Mouse (Mus musculus) hindbrain, embryonic 11.5 days (tissue): ENCODE data around the gene Syn3. TPM values are rescaled to one million over a fixed set of nuclear protein-coding genes. Genes with fewer than 3 reads are reported as not detected.
"Not testable (repeated sequence)": the region's sequence is repeated elsewhere in the genome, so short reads cannot be mapped to it uniquely, and the experiment has no call there.

Experiments
- ATAC-seq: fragments of 200-750 bp; cut with Nextera tagmentation; 2 replicates; pipeline ENCODE4 v1.8.0; 2017; ENCODE audit warnings: mild to moderate bottlenecking, moderate TSS enrichment, moderate library complexity; ENCODE audit not compliant: low FRiP score
- DNase-seq: peaks from one replicate; pipeline ENCODE4 v3.0.0-alpha.2; 2015; ENCODE audit warnings: low spot score
- H3K27ac ChIP-seq: fragments of 300-500 bp; sonication (generic); 2 replicates; pipeline ENCODE4 v1.5.1; 2014; ENCODE audit warnings: mild to moderate bottlenecking, low read depth, low read length
- H3K27me3 ChIP-seq: fragments of 300-500 bp; sonication (generic); 2 replicates; pipeline ENCODE4 v1.6.1; 2014; ENCODE audit warnings: mild to moderate bottlenecking, low read length, moderate library complexity, mixed read lengths; ENCODE audit not compliant: control insufficient read depth, insufficient read depth
- H3K36me3 ChIP-seq: fragments of 300-500 bp; sonication (generic); 2 replicates; pipeline ENCODE4 v1.6.1; 2014; ENCODE audit warnings: mild to moderate bottlenecking, low read length, moderate library complexity, mixed read lengths; ENCODE audit not compliant: control insufficient read depth, insufficient read depth
- H3K4me1 ChIP-seq: fragments of 300-500 bp; sonication (generic); replicated peaks from 2 replicates; pipeline ENCODE4 v1.6.1; 2014; ENCODE audit warnings: low read length, mixed read lengths; ENCODE audit not compliant: control insufficient read depth, insufficient read depth
- H3K4me2 ChIP-seq: fragments of 300-500 bp; sonication (generic); replicated peaks from 2 replicates; pipeline ENCODE4 v1.6.1; 2014; ENCODE audit warnings: mild to moderate bottlenecking, low read depth, low read length
- H3K4me3 ChIP-seq: fragments of 300-500 bp; sonication (generic); 2 replicates; pipeline ENCODE4 v1.5.1; 2014; ENCODE audit warnings: low read depth, low read length
- H3K9ac ChIP-seq: fragments of 300-500 bp; sonication (generic); 2 replicates; pipeline ENCODE4 v1.6.1; 2014; ENCODE audit warnings: low read depth, low read length
- H3K9me3 ChIP-seq: fragments of 300-500 bp; sonication (generic); 2 replicates; pipeline ENCODE4 v1.6.1; 2016; ENCODE audit warnings: low read length; ENCODE audit not compliant: control insufficient read depth
- WGBS: fragments of 180-500 bp; shearing (Covaris S2); extraction: QIAGEN DNeasy Blood & Tissue Kit; methylation state at CpG from one replicate; pipeline ENCODE4 v1.1.7; 2014; 5-methylcytosine and 5-hydroxymethylcytosine counted together
- polyA plus RNA-seq: library from polyadenylated mRNA; unstranded; fragments of >200 nt; fragmentation: Nextera tagmentation; extraction: Ambion mirVana; gene quantifications from 2 replicates; pipeline ENCODE4 v1.2.1, GENCODE M21; 2014

Gene Syn3
- polyA plus RNA-seq = 4.9 and 5.9 TPM in 2 replicates

- Histone ChIP-seq H3K4me1 (peaks cover 4% of the 10 kb centered on the region; the same call in 1 of the 2 replicates), H3K4me2 (peak within 1 kb of the TSS; percentile 86), H3K27me3 (no peaks in the 10 kb centered on the region), H3K9ac (peak within 1 kb of the TSS; percentile 81), H3K27ac (peak within 1 kb of the TSS; percentile 20; the same call in 1 of the 2 replicates), H3K9me3 (no peaks in the 10 kb centered on the region), H3K4me3 (peak within 1 kb of the TSS; percentile 63), H3K36me3 (no peaks in the 10 kb centered on the region)
- ATAC-seq (peak; percentile 100), DNase-seq (peak; percentile 93)
- under 1% methylated on average over 21 of the region's 21 CpGs for WGBS
Measured at GRCm38 (mm10) chr10:86498673-86499391, at the start of gene Syn3. TSS of gene Syn3 (minus strand) at chr10:86498896.

GRCm38 (mm10) chr10:86526357-86526874 is 27.7 kb upstream of the Syn3 start:
- 92% methylated on average over 3 of the region's 5 CpGs for WGBS
- not testable (repeated sequence) for H3K9ac ChIP-seq, ATAC-seq, H3K4me1 ChIP-seq, H3K27ac ChIP-seq, DNase-seq, H3K36me3 ChIP-seq, H3K9me3 ChIP-seq, H3K4me2 ChIP-seq, H3K27me3 ChIP-seq, H3K4me3 ChIP-seq

GRCm38 (mm10) chr10:86513801-86514200 is 15.1 kb upstream of the Syn3 start:
- Histone ChIP-seq H3K27me3 (no peaks in the 10 kb centered on the region), H3K36me3 (no peaks in the 10 kb centered on the region), H3K4me3 (no peak overlapping the region), H3K4me2 (no peak overlapping the region), H3K27ac (no peak overlapping the region), H3K9ac (no peak overlapping the region), H3K4me1 (no peaks in the 10 kb centered on the region), H3K9me3 (no peaks in the 10 kb centered on the region)
- ATAC-seq (no peak), DNase-seq (no peak)
- WGBS = 91% methylated on average over 4 of the region's 4 CpGs

- Histone ChIP-seq H3K36me3 (no peaks in the 10 kb centered on the region), H3K4me3 (no peak overlapping the region), H3K4me1 (no peaks in the 10 kb centered on the region), H3K27ac (no peak overlapping the region), H3K27me3 (no peaks in the 10 kb centered on the region), H3K4me2 (no peak overlapping the region), H3K9ac (no peak overlapping the region), H3K9me3 (no peaks in the 10 kb centered on the region)
- no peak for ATAC-seq
- DNase-seq = no peak
Measured at GRCm38 (mm10) chr10:86510941-86511340, 12.2 kb upstream of the Syn3 start.

GRCm38 (mm10) chr10:86502063-86502462 is 3.4 kb upstream of the Syn3 start:
- Histone ChIP-seq H3K27me3 (no peaks in the 10 kb centered on the region), H3K9ac (no peak overlapping the region), H3K27ac (no peak overlapping the region), H3K36me3 (no peaks in the 10 kb centered on the region), H3K4me1 (peaks cover 4% of the 10 kb centered on the region; the same call in 1 of the 2 replicates), H3K4me3 (no peak overlapping the region), H3K4me2 (no peak overlapping the region), H3K9me3 (no peaks in the 10 kb centered on the region)
- ATAC-seq (no peak), DNase-seq (no peak)
- WGBS = 80% methylated on average over 2 of the region's 2 CpGs

- peak overlapping the region; percentile 20; the same call in 1 of the 2 replicates for H3K27ac ChIP-seq
- H3K36me3 ChIP-seq = no peaks in the 10 kb centered on the region
- H3K4me1 ChIP-seq = peaks cover 4% of the 10 kb centered on the region; the same call in 1 of the 2 replicates
- 4% methylated on average over 12 of the region's 12 CpGs for WGBS
- peak overlapping the region; percentile 86 for H3K4me2 ChIP-seq
- peak overlapping the region; percentile 63 for H3K4me3 ChIP-seq
- DNase-seq (no peak), ATAC-seq (peak; percentile 87)
- no peaks in the 10 kb centered on the region for H3K9me3 ChIP-seq
- H3K27me3 ChIP-seq = no peaks in the 10 kb centered on the region
- peak overlapping the region; percentile 81 for H3K9ac ChIP-seq
Measured at GRCm38 (mm10) chr10:86498051-86498672, 534 bp downstream of the Syn3 start.

- DNase-seq = no peak
- Histone ChIP-seq H3K27me3 (no peaks in the 10 kb centered on the region), H3K9me3 (no peaks in the 10 kb centered on the region), H3K4me2 (no peak overlapping the region), H3K9ac (no peak overlapping the region), H3K4me1 (peaks cover 4% of the 10 kb centered on the region; the same call in 1 of the 2 replicates), H3K36me3 (no peaks in the 10 kb centered on the region), H3K27ac (no peak overlapping the region), H3K4me3 (no peak overlapping the region)
- no peak for ATAC-seq
- 83% methylated on average over 2 of the region's 2 CpGs for WGBS
Measured at GRCm38 (mm10) chr10:86495851-86496250, 2.8 kb downstream of the Syn3 start.

GRCm38 (mm10) chr10:86493140-86493539 is 5.6 kb downstream of the Syn3 start:
- Histone ChIP-seq H3K27me3 (no peaks in the 10 kb centered on the region), H3K36me3 (no peaks in the 10 kb centered on the region), H3K4me2 (no peak overlapping the region), H3K27ac (no peak overlapping the region), H3K4me3 (no peak overlapping the region), H3K9me3 (no peaks in the 10 kb centered on the region), H3K4me1 (peaks cover 4% of the 10 kb centered on the region; the same call in 1 of the 2 replicates), H3K9ac (no peak overlapping the region)
- DNase-seq = no peak
- no peak for ATAC-seq
- WGBS = 75% methylated on average over 5 of the region's 5 CpGs
